Mouse (Mus musculus): Measurements from ENCODE around the gene Ckap5. TPM values are rescaled to one million over a fixed set of nuclear protein-coding genes. Genes with fewer than 3 reads are reported as not detected.

The Ckap5 gene
- polyA plus RNA-seq, 1 experiment, result 12.6 TPM

DNA sequence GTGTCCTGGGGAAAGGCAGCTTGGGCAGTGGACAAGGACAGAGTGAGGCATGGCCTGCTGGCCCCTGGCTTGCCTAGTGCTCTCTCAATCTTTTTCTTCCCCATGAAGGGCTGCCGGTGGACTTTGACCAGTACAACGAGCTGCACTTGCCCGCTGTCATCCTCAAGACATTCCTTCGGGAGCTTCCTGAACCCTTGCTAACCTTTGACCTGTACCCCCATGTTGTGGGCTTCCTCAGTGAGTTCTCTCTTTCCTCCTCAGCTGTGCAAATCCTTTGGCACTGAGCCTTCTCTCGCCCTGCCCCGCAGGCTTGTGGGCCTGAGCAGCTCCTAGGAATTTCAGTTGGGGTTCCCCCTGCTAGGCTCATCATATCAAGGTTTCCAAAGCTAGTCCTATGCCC, 143.5 kb downstream of the Ckap5 start:
- H3K27me3 ChIP-seq (ENCODE audit: control insufficient read depth, insufficient read depth, insufficient read length), result no peaks in the 10 kb centered on the region
- no peak overlapping the region for H3K4me2 ChIP-seq (ENCODE audit: low read depth)
- H3K79me2 ChIP-seq (ENCODE audit: control insufficient read depth, insufficient read depth), result no peaks in the 10 kb centered on the region
- TF ChIP-seq CEBPB (IDR thresholded peaks at IDR 0.05; ENCODE audit: insufficient read depth, poor library complexity, severe bottlenecking) (no peak), E2F4 (IDR thresholded peaks at IDR 0.05; ENCODE audit: insufficient read depth) (no peak), POLR2AphosphoS2 (IDR thresholded peaks at IDR 0.05; ENCODE audit: insufficient read length, low read depth) (no peak), MYOD1 (IDR thresholded peaks at IDR 0.05; ENCODE audit: control insufficient read depth in 1 of 3, insufficient read length in 2 of 3, low read depth in 2 of 3) (no peak), TCF12 (IDR thresholded peaks at IDR 0.05; ENCODE audit: insufficient read depth, poor library complexity, severe bottlenecking) (no peak), MYOG (IDR thresholded peaks at IDR 0.05; ENCODE audit: control insufficient read depth in 1 of 3, insufficient read depth in 1 of 3, insufficient read length in 2 of 3, low read depth in 2 of 3) (no peak), MAX (IDR thresholded peaks at IDR 0.05; ENCODE audit: low read depth) (no peak), TCF3 (IDR thresholded peaks at IDR 0.05; ENCODE audit: insufficient read length, low read depth) (no peak), USF1 (IDR thresholded peaks at IDR 0.05; ENCODE audit: low read depth) (no peak), SRF (IDR thresholded peaks at IDR 0.05; ENCODE audit: control insufficient read depth, insufficient read length, low read depth) (no peak), REST (IDR thresholded peaks at IDR 0.05; ENCODE audit: insufficient read depth, insufficient read length) (no peak)
- peaks cover 50% of the 10 kb centered on the region for H3K36me3 ChIP-seq (ENCODE audit: control insufficient read depth, insufficient read depth)
- H3ac ChIP-seq (ENCODE audit: control insufficient read depth, insufficient read length), result no peak overlapping the region
- H3K4me3 ChIP-seq, result no peak overlapping the region

Other genes with a start within 250 kb of the Ckap5 start
- 45.5 TPM for gene 1110051M20Rik, start 82.1 kb upstream of the Ckap5 start, polyA plus RNA-seq (2012; fragmentation: generic; extraction: Trizol)
- 20.1 TPM for gene Lrp4, start 69.3 kb upstream of the Ckap5 start, polyA plus RNA-seq (2012; fragmentation: generic; extraction: Trizol)
- 6.2 TPM for gene F2, start 109.7 kb downstream of the Ckap5 start, polyA plus RNA-seq (2012; fragmentation: generic; extraction: Trizol)
- gene Zfp408, start 123.0 kb downstream of the Ckap5 start, polyA plus RNA-seq (2012; fragmentation: generic; extraction: Trizol), result 11.8 TPM
- gene Arhgap1, start 123.1 kb downstream of the Ckap5 start, polyA plus RNA-seq (2012; fragmentation: generic; extraction: Trizol), result 52.7 TPM
- 29.7 TPM for gene Atg13, start 183.8 kb downstream of the Ckap5 start, polyA plus RNA-seq (2012; fragmentation: generic; extraction: Trizol)
- gene Harbi1, start 184.1 kb downstream of the Ckap5 start, polyA plus RNA-seq (2012; fragmentation: generic; extraction: Trizol), result 5.1 TPM
- gene Ambra1, start 203.4 kb downstream of the Ckap5 start, polyA plus RNA-seq (2012; fragmentation: generic; extraction: Trizol), result 19.3 TPM